Mouse (Mus musculus) intestine, embryonic 14.5 days (tissue): ENCODE measurements around the gene Ptpn14. TPM values are rescaled to one million over a fixed set of nuclear protein-coding genes. Genes with fewer than 3 reads are reported as not detected.

ENCODE experiments used
- ATAC-seq: fragments of 200-750 bp; cut with Nextera tagmentation; replicated peaks from 2 replicates; pipeline ENCODE4 v1.8.0; 2017; ENCODE audit warnings: low read depth, moderate number of reproducible peaks, moderate TSS enrichment, moderate library complexity; ENCODE audit not compliant: low FRiP score, low TSS enrichment
- DNase-seq: peaks from one replicate; pipeline ENCODE4 v3.0.0-alpha.2; 2018; ENCODE audit warnings: low spot score
- H3K27ac ChIP-seq: fragments of 300-500 bp; sonication (generic); 2 replicates; pipeline ENCODE4 v1.5.1; 2014; ENCODE audit warnings: low read depth, mild to moderate bottlenecking, control low read depth
- H3K27me3 ChIP-seq: fragments of 300-500 bp; sonication (generic); replicated peaks from 2 replicates; pipeline ENCODE4 v1.6.1; 2014; ENCODE audit warnings: low read length, control low read depth; ENCODE audit not compliant: control insufficient read depth, insufficient read depth
- H3K36me3 ChIP-seq: fragments of 300-500 bp; sonication (generic); 2 replicates; pipeline ENCODE4 v1.6.1; 2014; ENCODE audit warnings: low read length, control low read depth; ENCODE audit not compliant: control insufficient read depth, insufficient read depth
- H3K4me1 ChIP-seq: fragments of 300-500 bp; sonication (generic); replicated peaks from 2 replicates; pipeline ENCODE4 v1.6.1; 2014; ENCODE audit warnings: low read length, control low read depth, mixed read lengths; ENCODE audit not compliant: control insufficient read depth, insufficient read depth
- H3K4me2 ChIP-seq: fragments of 300-500 bp; sonication (generic); 2 replicates; pipeline ENCODE4 v1.6.1; 2014; ENCODE audit warnings: low read length
- H3K4me3 ChIP-seq: fragments of 300-500 bp; sonication (generic); 2 replicates; pipeline ENCODE4 v1.5.1; 2014; ENCODE audit warnings: low read depth, low read length, control low read depth, mixed read lengths
- H3K9ac ChIP-seq: fragments of 300-500 bp; sonication (generic); 2 replicates; pipeline ENCODE4 v1.6.1; 2014; ENCODE audit warnings: mild to moderate bottlenecking, low read length
- H3K9me3 ChIP-seq: fragments of 300-500 bp; sonication (generic); 2 replicates; pipeline ENCODE4 v1.6.1; 2016; ENCODE audit warnings: low read length, control low read depth; ENCODE audit not compliant: control insufficient read depth
- WGBS: fragments of 180-500 bp; shearing (Covaris S2); extraction: QIAGEN DNeasy Blood & Tissue Kit; methylation state at CpG from one replicate; pipeline ENCODE4 v1.1.7; 2014; 5-methylcytosine and 5-hydroxymethylcytosine counted together
- polyA plus RNA-seq: library from polyadenylated mRNA; unstranded; fragments of >200 nt; fragmentation: Nextera tagmentation; extraction: Ambion mirVana; gene quantifications from 2 replicates; pipeline ENCODE4 v1.2.1, GENCODE M21; 2014

The Ptpn14 gene
- polyA plus RNA-seq, 1 experiment from 2014 or later = 7.9 TPM

GRCm38 (mm10) chr1:189784503-189784902 lies 56.4 kb downstream of the Ptpn14 start:
- ATAC-seq = no peak
- H3K27ac ChIP-seq = no peak overlapping the region
- no peak overlapping the region for H3K4me2 ChIP-seq
- no peaks in the 10 kb centered on the region for H3K27me3 ChIP-seq
- no peaks in the 10 kb centered on the region for H3K9me3 ChIP-seq
- H3K4me1 ChIP-seq = peaks cover 14% of the 10 kb centered on the region
- 30% methylated on average over 7 of the region's 7 CpGs for WGBS
- H3K9ac ChIP-seq = no peak overlapping the region
- no peak overlapping the region for H3K4me3 ChIP-seq
- DNase-seq = no peak
- no peaks in the 10 kb centered on the region for H3K36me3 ChIP-seq

- Histone ChIP-seq H3K27me3 (no peaks in the 10 kb centered on the region), H3K4me2 (no peak overlapping the region), H3K9ac (no peak overlapping the region), H3K4me1 (peaks cover 13% of the 10 kb centered on the region), H3K4me3 (no peak overlapping the region), H3K9me3 (no peaks in the 10 kb centered on the region), H3K36me3 (peaks cover 4% of the 10 kb centered on the region; the same call in 1 of the 2 replicates), H3K27ac (no peak overlapping the region)
- ATAC-seq (no peak), DNase-seq (no peak)
- WGBS = 78% methylated on average over 26 of the region's 26 CpGs
These were observed 58.8 kb downstream of the Ptpn14 start for GRCm38 (mm10) chr1:189786707-189787485.

DNA sequence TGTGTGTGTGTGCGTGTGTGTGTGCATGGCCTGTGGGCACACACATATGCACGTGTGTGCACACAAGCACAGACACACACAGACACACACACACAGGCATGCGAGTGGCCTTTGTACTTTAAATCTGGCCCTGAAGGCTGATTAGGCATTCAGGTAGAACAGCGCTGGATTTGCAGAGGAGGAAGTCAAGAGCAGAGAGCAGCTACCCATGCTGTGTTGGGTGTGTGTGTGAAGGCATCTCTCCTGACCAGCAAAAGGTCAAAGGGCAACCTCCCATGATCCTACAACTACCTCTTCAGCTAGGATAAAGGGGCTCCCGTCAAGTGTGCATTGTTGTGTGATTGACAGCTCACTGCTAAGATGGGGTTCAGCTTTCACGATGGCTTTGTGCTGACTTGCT lies 61.5 kb downstream of the Ptpn14 start:
- Histone ChIP-seq H3K36me3 (peaks cover 4% of the 10 kb centered on the region; the same call in 1 of the 2 replicates), H3K9ac (no peak overlapping the region), H3K4me2 (no peak overlapping the region), H3K4me1 (peaks cover 10% of the 10 kb centered on the region; the same call in 1 of the 2 replicates), H3K4me3 (no peak overlapping the region), H3K9me3 (no peaks in the 10 kb centered on the region), H3K27me3 (no peaks in the 10 kb centered on the region), H3K27ac (no peak overlapping the region)
- DNase-seq (no peak), ATAC-seq (peak; percentile 51)
- WGBS = 65% methylated on average over 6 of the region's 6 CpGs

DNA sequence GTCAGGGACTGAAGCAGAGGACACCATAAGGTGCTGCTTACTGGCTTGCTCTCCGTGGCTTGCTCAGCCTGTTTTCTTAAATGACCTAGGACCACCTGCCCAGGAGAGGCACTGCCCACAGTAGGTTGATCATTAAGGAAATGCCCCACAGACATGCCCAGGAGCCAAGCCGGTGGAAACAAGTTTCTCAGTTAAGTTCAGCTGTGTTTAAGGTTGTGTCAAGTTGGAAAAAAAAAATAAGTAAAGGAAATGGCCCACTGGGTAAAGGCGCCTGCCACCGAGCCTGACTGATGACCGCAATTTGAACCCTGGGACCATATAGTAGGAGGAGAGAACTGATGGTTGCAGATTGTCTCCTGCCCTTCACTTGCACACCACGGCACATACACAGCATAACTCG lies 62.6 kb downstream of the Ptpn14 start:
- H3K9me3 ChIP-seq = no peaks in the 10 kb centered on the region
- H3K9ac ChIP-seq = no peak overlapping the region
- H3K4me1 ChIP-seq = peaks cover 4% of the 10 kb centered on the region; the same call in 1 of the 2 replicates
- no peaks in the 10 kb centered on the region for H3K27me3 ChIP-seq
- no peak overlapping the region for H3K27ac ChIP-seq
- no peak overlapping the region for H3K4me3 ChIP-seq
- 61% methylated on average over 7 of the region's 7 CpGs for WGBS
- H3K36me3 ChIP-seq = peaks cover 4% of the 10 kb centered on the region; the same call in 1 of the 2 replicates
- no peak overlapping the region for H3K4me2 ChIP-seq
- ATAC-seq (no peak), DNase-seq (no peak)

- 89% methylated on average over 10 of the region's 10 CpGs for WGBS
- H3K4me1 ChIP-seq = peaks cover 4% of the 10 kb centered on the region; the same call in 1 of the 2 replicates
These were observed 63.6 kb downstream of the Ptpn14 start for GRCm38 (mm10) chr1:189791534-189792217.

DNA sequence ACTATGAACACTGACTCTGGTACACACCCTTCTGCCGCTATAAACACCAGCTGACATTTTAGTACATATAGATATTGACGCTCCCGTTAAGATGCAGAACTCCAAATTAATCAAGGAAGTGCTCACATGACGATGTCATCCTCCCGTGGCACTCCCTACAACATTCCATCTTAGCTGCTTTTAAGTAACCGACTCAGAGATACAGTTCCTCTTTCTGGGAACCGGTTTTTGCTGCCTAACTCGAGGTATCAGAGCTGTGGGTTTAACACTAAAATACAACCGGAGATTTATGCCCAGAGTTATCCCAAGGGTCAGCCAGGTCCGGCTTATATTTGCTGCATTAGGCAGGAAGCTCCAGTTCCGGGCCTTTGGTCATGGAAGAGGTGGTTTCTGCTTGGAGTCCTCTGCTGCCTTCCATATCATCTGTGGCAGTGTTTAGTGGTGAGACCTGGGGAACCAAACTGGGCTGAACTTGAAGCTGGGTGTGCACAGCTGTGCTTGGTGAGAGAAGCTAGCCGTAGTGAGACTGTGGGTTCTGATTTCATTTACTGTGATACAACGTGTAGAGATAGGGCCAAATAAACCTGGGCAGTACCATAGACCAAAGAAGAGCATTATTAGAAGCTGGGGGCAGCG lies 64.6 kb downstream of the Ptpn14 start:
- peaks cover 4% of the 10 kb centered on the region; the same call in 1 of the 2 replicates for H3K4me1 ChIP-seq

More at GRCm38 (mm10) chr1:189791534-189792217, 63.6 kb downstream of the Ptpn14 start:
- DNase-seq = no peak
- H3K9me3 ChIP-seq = no peaks in the 10 kb centered on the region
- no peak overlapping the region for H3K4me2 ChIP-seq
- H3K9ac ChIP-seq = no peak overlapping the region
- no peak for ATAC-seq
- H3K4me3 ChIP-seq = no peak overlapping the region
- H3K36me3 ChIP-seq = peaks cover 4% of the 10 kb centered on the region; the same call in 1 of the 2 replicates
- no peak overlapping the region for H3K27ac ChIP-seq
- H3K27me3 ChIP-seq = no peaks in the 10 kb centered on the region

GRCm38 (mm10) chr1:189798949-189799348 lies 70.9 kb downstream of the Ptpn14 start:
- ATAC-seq (no peak), DNase-seq (no peak)
- H3K4me1 ChIP-seq = 0 out of 2 replicates have a peak, but pooled peaks cover 2% of the 10 kb centered on the region
- WGBS = 77% methylated on average over 15 of the region's 15 CpGs
- H3K36me3 ChIP-seq = peaks cover 4% of the 10 kb centered on the region; the same call in 1 of the 2 replicates
- no peaks in the 10 kb centered on the region for H3K27me3 ChIP-seq
- no peak overlapping the region for H3K27ac ChIP-seq
- H3K9ac ChIP-seq = no peak overlapping the region
- H3K9me3 ChIP-seq = no peaks in the 10 kb centered on the region
- H3K4me2 ChIP-seq = no peak overlapping the region
- H3K4me3 ChIP-seq = no peak overlapping the region

More for the DNA sequence above, 64.6 kb downstream of the Ptpn14 start:
- no peak overlapping the region for H3K4me3 ChIP-seq
- H3K36me3 ChIP-seq = peaks cover 4% of the 10 kb centered on the region; the same call in 1 of the 2 replicates
- 62% methylated on average over 14 of the region's 14 CpGs for WGBS
- H3K4me2 ChIP-seq = no peak overlapping the region
- ATAC-seq (no peak), DNase-seq (no peak)
- H3K9ac ChIP-seq = no peak overlapping the region
- no peak overlapping the region for H3K27ac ChIP-seq
- H3K27me3 ChIP-seq = no peaks in the 10 kb centered on the region
- no peaks in the 10 kb centered on the region for H3K9me3 ChIP-seq

GRCm38 (mm10) chr1:189800211-189800961 lies 72.3 kb downstream of the Ptpn14 start:
- H3K4me3 ChIP-seq = no peak overlapping the region
- 0 out of 2 replicates have a peak, but pooled peaks cover 2% of the 10 kb centered on the region for H3K4me1 ChIP-seq
- WGBS = 61% methylated on average over 13 of the region's 13 CpGs
- H3K27me3 ChIP-seq = no peaks in the 10 kb centered on the region
- H3K9ac ChIP-seq = no peak overlapping the region
- peaks cover 4% of the 10 kb centered on the region; the same call in 1 of the 2 replicates for H3K36me3 ChIP-seq
- H3K9me3 ChIP-seq = no peaks in the 10 kb centered on the region
- DNase-seq (no peak), ATAC-seq (no peak)
- no peak overlapping the region for H3K27ac ChIP-seq
- H3K4me2 ChIP-seq = no peak overlapping the region
